Mouse (Mus musculus) right cerebral cortex, postnatal 25 days (tissue): ENCODE measurements around the gene Map4k1.
A peak's percentile ranks its signal among the peaks of the same experiment; 100 is the strongest.

Experiments used
- DNase-seq: peaks from one replicate; pipeline ENCODE4 v3.0.0; 2022

The Map4k1 gene

GRCm38 (mm10) chr7:28982274-28983013 is 594 bp downstream of the Map4k1 start:
- no peak for DNase-seq

GRCm38 (mm10) chr7:28983141-28983564 is 1.3 kb downstream of the Map4k1 start:
- DNase-seq: no peak

GRCm38 (mm10) chr7:28983849-28984248 is 2.0 kb downstream of the Map4k1 start:
- no peak for DNase-seq

GRCm38 (mm10) chr7:28984452-28984851 is 2.6 kb downstream of the Map4k1 start:
- DNase-seq: no peak

- no peak for DNase-seq
Observed at GRCm38 (mm10) chr7:28985207-28985606, 3.4 kb downstream of the Map4k1 start.

- no peak for DNase-seq
Observed at GRCm38 (mm10) chr7:28990766-28991273, 9.0 kb downstream of the Map4k1 start.

- DNase-seq: no peak
Observed at GRCm38 (mm10) chr7:28991616-28992015, 9.8 kb downstream of the Map4k1 start.

- no peak for DNase-seq
Observed at GRCm38 (mm10) chr7:28992997-28993396, 11.1 kb downstream of the Map4k1 start.

GRCm38 (mm10) chr7:28993402-28993801 is 11.6 kb downstream of the Map4k1 start:
- no peak for DNase-seq

- peak; percentile 39 for DNase-seq
Observed at GRCm38 (mm10) chr7:29000651-29001605, 19.1 kb downstream of the Map4k1 start.

GRCm38 (mm10) chr7:29007224-29008101 is 25.6 kb downstream of the Map4k1 start:
- DNase-seq: no peak

GRCm38 (mm10) chr7:29008171-29008570 is 26.3 kb downstream of the Map4k1 start:
- DNase-seq: no peak

- no peak for DNase-seq
Observed at GRCm38 (mm10) chr7:29008714-29009113, 26.9 kb downstream of the Map4k1 start.

- no peak for DNase-seq
Observed at GRCm38 (mm10) chr7:29014984-29015383, 33.1 kb downstream of the Map4k1 start.

GRCm38 (mm10) chr7:29016440-29016839 is 34.6 kb downstream of the Map4k1 start:
- no peak for DNase-seq

- no peak for DNase-seq
Observed at GRCm38 (mm10) chr7:29017222-29017621, 35.4 kb downstream of the Map4k1 start.

- DNase-seq: no peak
Observed at GRCm38 (mm10) chr7:29019447-29020220, 37.8 kb downstream of the Map4k1 start.

- DNase-seq: no peak
Observed at GRCm38 (mm10) chr7:29022479-29022878, 40.6 kb downstream of the Map4k1 start.

- DNase-seq: no peak
Observed at GRCm38 (mm10) chr7:29023514-29023913, 41.7 kb downstream of the Map4k1 start.

- DNase-seq: no peak
Observed at GRCm38 (mm10) chr7:29025566-29025965, 43.7 kb downstream of the Map4k1 start.

GRCm38 (mm10) chr7:29026195-29026594 is 44.3 kb downstream of the Map4k1 start:
- DNase-seq: no peak

- DNase-seq: no peak
Observed at GRCm38 (mm10) chr7:29026811-29027210, 45.0 kb downstream of the Map4k1 start.
